Mouse (Mus musculus) hindbrain, postnatal 0 days (tissue): Measurements from ENCODE around the gene Ugt3a1. TPM values are rescaled to one million over a fixed set of nuclear protein-coding genes. Genes with fewer than 3 reads are reported as not detected.

Experiments
- ATAC-seq: fragments of 200-750 bp; cut with Nextera tagmentation; 2 replicates; pipeline ENCODE4 v1.8.0; 2017; ENCODE audit warnings: mild to moderate bottlenecking, moderate TSS enrichment, moderate library complexity
- DNase-seq: peaks from one replicate; pipeline ENCODE4 v3.0.0-alpha.2; 2015; ENCODE audit warnings: low spot score
- H3K27ac ChIP-seq: fragments of 300-500 bp; sonication (generic); 2 replicates; pipeline ENCODE4 v1.5.1; 2014; ENCODE audit warnings: mild to moderate bottlenecking
- H3K27me3 ChIP-seq: fragments of 300-500 bp; sonication (generic); 2 replicates; pipeline ENCODE4 v1.6.1; 2014; ENCODE audit warnings: low read length, mixed read lengths; ENCODE audit not compliant: insufficient read depth
- H3K36me3 ChIP-seq: fragments of 300-500 bp; sonication (generic); 2 replicates; pipeline ENCODE4 v1.6.1; 2014; ENCODE audit warnings: low read length, mixed read lengths; ENCODE audit not compliant: insufficient read depth
- H3K4me1 ChIP-seq: fragments of 300-500 bp; sonication (generic); 2 replicates; pipeline ENCODE4 v1.6.1; 2014; ENCODE audit warnings: antibody characterized with exemption, low read length, mixed read lengths; ENCODE audit not compliant: insufficient read depth
- H3K4me2 ChIP-seq: fragments of 300-500 bp; sonication (generic); 2 replicates; pipeline ENCODE4 v1.6.1; 2014; ENCODE audit warnings: low read depth, mild to moderate bottlenecking, low read length, moderate library complexity, mixed read lengths
- H3K4me3 ChIP-seq: fragments of 300-500 bp; sonication (generic); 2 replicates; pipeline ENCODE4 v1.5.1; 2014; ENCODE audit warnings: low read length
- H3K9ac ChIP-seq: fragments of 300-500 bp; sonication (generic); replicated peaks from 2 replicates; pipeline ENCODE4 v1.6.1; 2014; ENCODE audit warnings: mild to moderate bottlenecking, low read length, moderate library complexity, mixed read lengths
- H3K9me3 ChIP-seq: fragments of 300-500 bp; sonication (generic); 2 replicates; pipeline ENCODE4 v1.6.1; 2016; ENCODE audit warnings: low read length, mixed read lengths
- CTCF ChIP-seq: IDR thresholded peaks from 2 replicates; pipeline ENCODE4 v1.5.1; 2016; ENCODE audit warnings: antibody characterized with exemption, control low read depth, low read depth
- WGBS: fragments of 180-500 bp; shearing (Covaris S2); extraction: QIAGEN DNeasy Blood & Tissue Kit; methylation state at CpG from one replicate; pipeline ENCODE4 v1.1.7; 2014; 5-methylcytosine and 5-hydroxymethylcytosine counted together
- polyA plus RNA-seq: library from polyadenylated mRNA; unstranded; fragments of >200 nt; fragmentation: Nextera tagmentation; extraction: Ambion mirVana; gene quantifications from 2 replicates; pipeline ENCODE4 v1.2.1, GENCODE M21; 2015
- total RNA-seq: library from RNA; depleted of rRNA; stranded (reverse); fragments of >200 nt; gene quantifications from 2 replicates; pipeline ENCODE4 v1.2.3, GENCODE M21; 2014

Ugt3a1 gene
- total and polyA plus RNA-seq, 2 experiments from 2014 or later: not detected

- Histone ChIP-seq H3K27me3 (no peaks in the 10 kb centered on the region), H3K9me3 (no peaks in the 10 kb centered on the region), H3K4me3 (no peak overlapping the region), H3K9ac (no peak overlapping the region), H3K4me1 (no peaks in the 10 kb centered on the region), H3K4me2 (no peak overlapping the region), H3K27ac (no peak overlapping the region), H3K36me3 (no peaks in the 10 kb centered on the region)
- TF ChIP-seq CTCF: no peak
- no peak for DNase-seq
- no peak for ATAC-seq
- 94% methylated on average over 3 of the region's 3 CpGs for WGBS
Observed at GRCm38 (mm10) chr15:9279596-9279995, 2.9 kb downstream of the Ugt3a1 start.

- no peaks in the 10 kb centered on the region for H3K4me1 ChIP-seq
- no peak overlapping the region for H3K4me3 ChIP-seq
- H3K27ac ChIP-seq: no peak overlapping the region
- TF ChIP-seq CTCF: no peak
- H3K9me3 ChIP-seq: no peaks in the 10 kb centered on the region
- WGBS: 96% methylated on average over 2 of the region's 2 CpGs
- ATAC-seq: no peak
- H3K36me3 ChIP-seq: no peaks in the 10 kb centered on the region
- H3K27me3 ChIP-seq: no peaks in the 10 kb centered on the region
- DNase-seq: no peak
- no peak overlapping the region for H3K4me2 ChIP-seq
- no peak overlapping the region for H3K9ac ChIP-seq
Observed at GRCm38 (mm10) chr15:9283165-9283564, 6.5 kb downstream of the Ugt3a1 start.

- Histone ChIP-seq H3K36me3 (no peaks in the 10 kb centered on the region), H3K27ac (no peak overlapping the region), H3K9ac (no peak overlapping the region), H3K4me2 (no peak overlapping the region), H3K4me1 (no peaks in the 10 kb centered on the region), H3K27me3 (no peaks in the 10 kb centered on the region), H3K4me3 (no peak overlapping the region), H3K9me3 (no peaks in the 10 kb centered on the region)
- DNase-seq (no peak), ATAC-seq (no peak)
- TF ChIP-seq CTCF: no peak
- WGBS: 56% methylated on average over 2 of the region's 2 CpGs
Observed at GRCm38 (mm10) chr15:9289660-9290059, 13.0 kb downstream of the Ugt3a1 start.

- Histone ChIP-seq H3K36me3 (no peaks in the 10 kb centered on the region), H3K27me3 (no peaks in the 10 kb centered on the region)
Observed at GRCm38 (mm10) chr15:9305978-9306692, 29.4 kb downstream of the Ugt3a1 start.

GRCm38 (mm10) chr15:9334596-9334995 is 57.9 kb downstream of the Ugt3a1 start:
- Histone ChIP-seq H3K4me1 (no peaks in the 10 kb centered on the region), H3K9me3 (no peaks in the 10 kb centered on the region), H3K9ac (no peak overlapping the region), H3K27me3 (no peaks in the 10 kb centered on the region), H3K27ac (no peak overlapping the region), H3K4me3 (no peak overlapping the region), H3K4me2 (no peak overlapping the region), H3K36me3 (no peaks in the 10 kb centered on the region)
- WGBS: 64% methylated on average over 2 of the region's 2 CpGs
- no peak for TF ChIP-seq CTCF
- no peak for ATAC-seq
- no peak for DNase-seq

More at GRCm38 (mm10) chr15:9305978-9306692, 29.4 kb downstream of the Ugt3a1 start:
- no peak for ATAC-seq
- Histone ChIP-seq H3K4me3 (no peak overlapping the region), H3K4me2 (no peak overlapping the region), H3K9ac (no peak overlapping the region), H3K27ac (no peak overlapping the region), H3K9me3 (no peaks in the 10 kb centered on the region), H3K4me1 (no peaks in the 10 kb centered on the region)
- TF ChIP-seq CTCF: no peak
- 83% methylated on average over 8 of the region's 8 CpGs for WGBS
- DNase-seq: no peak

GRCm38 (mm10) chr15:9335341-9335740 is 58.7 kb downstream of the Ugt3a1 start, which contains the start of gene Ugt3a2:
Gene Ugt3a2, plus strand, starts transcription at chr15:9335550.
- H3K9ac ChIP-seq: no peak within 1 kb of the TSS
- WGBS: 87% methylated on average over 4 of the region's 4 CpGs
- no peak for TF ChIP-seq CTCF
- DNase-seq (no peak), ATAC-seq (no peak)
- no peak within 1 kb of the TSS for H3K4me3 ChIP-seq
- H3K4me2 ChIP-seq: no peak within 1 kb of the TSS
- H3K27ac ChIP-seq: no peak within 1 kb of the TSS
- no peaks in the 10 kb centered on the region for H3K9me3 ChIP-seq
- no peaks in the 10 kb centered on the region for H3K4me1 ChIP-seq
- H3K36me3 ChIP-seq: no peaks in the 10 kb centered on the region
- H3K27me3 ChIP-seq: no peaks in the 10 kb centered on the region

GRCm38 (mm10) chr15:9336616-9337015 is 59.9 kb downstream of the Ugt3a1 start:
- H3K27me3 ChIP-seq: no peaks in the 10 kb centered on the region
- no peaks in the 10 kb centered on the region for H3K9me3 ChIP-seq
- H3K4me2 ChIP-seq: no peak overlapping the region
- DNase-seq: no peak
- H3K27ac ChIP-seq: no peak overlapping the region
- H3K4me3 ChIP-seq: no peak overlapping the region
- TF ChIP-seq CTCF: no peak
- WGBS: 80% methylated on average over 3 of the region's 3 CpGs
- no peak for ATAC-seq
- H3K36me3 ChIP-seq: no peaks in the 10 kb centered on the region
- no peak overlapping the region for H3K9ac ChIP-seq
- H3K4me1 ChIP-seq: no peaks in the 10 kb centered on the region
